Mouse (Mus musculus) lung, embryonic 16.5 days (tissue): ENCODE results near the gene Garnl3. TPM values are rescaled to one million over a fixed set of nuclear protein-coding genes. Genes with fewer than 3 reads are reported as not detected.
"Not testable (repeated sequence)": the region's sequence is repeated elsewhere in the genome, so short reads cannot be mapped to it uniquely, and the experiment has no call there.

Experiments
- ATAC-seq: fragments of 200-750 bp; cut with Nextera tagmentation; 2 replicates; pipeline ENCODE4 v1.8.0; 2017; ENCODE audit warnings: low read depth, mild to moderate bottlenecking, moderate library complexity
- H3K27ac ChIP-seq: fragments of 300-500 bp; sonication (generic); 2 replicates; pipeline ENCODE4 v1.5.1; 2014; ENCODE audit warnings: mild to moderate bottlenecking, control low read depth, low read length
- H3K27me3 ChIP-seq: fragments of 300-500 bp; sonication (generic); 2 replicates; pipeline ENCODE4 v1.6.1; 2014; ENCODE audit warnings: low read depth, low read length, mixed read lengths; ENCODE audit not compliant: control insufficient read depth, insufficient read depth
- H3K36me3 ChIP-seq: fragments of 300-500 bp; sonication (generic); 2 replicates; pipeline ENCODE4 v1.6.1; 2014; ENCODE audit warnings: low read length; ENCODE audit not compliant: control insufficient read depth, insufficient read depth
- H3K4me1 ChIP-seq: fragments of 300-500 bp; sonication (generic); replicated peaks from 2 replicates; pipeline ENCODE4 v1.6.1; 2014; ENCODE audit warnings: low read length, mixed read lengths; ENCODE audit not compliant: control insufficient read depth, insufficient read depth
- H3K4me2 ChIP-seq: fragments of 300-500 bp; sonication (generic); 2 replicates; pipeline ENCODE4 v1.6.1; 2014; ENCODE audit warnings: low read depth, low read length, control low read depth
- H3K4me3 ChIP-seq: fragments of 300-500 bp; sonication (generic); 2 replicates; pipeline ENCODE4 v1.5.1; 2014; ENCODE audit warnings: mild to moderate bottlenecking, low read length, control low read depth
- H3K9ac ChIP-seq: fragments of 300-500 bp; sonication (generic); 2 replicates; pipeline ENCODE4 v1.6.1; 2014; ENCODE audit warnings: low read length, control low read depth
- H3K9me3 ChIP-seq: fragments of 300-500 bp; sonication (generic); 2 replicates; pipeline ENCODE4 v1.6.1; 2016; ENCODE audit warnings: low read length; ENCODE audit not compliant: control insufficient read depth
- WGBS: fragments of 180-500 bp; shearing (Covaris S2); extraction: QIAGEN DNeasy Blood & Tissue Kit; methylation state at CpG from one replicate; pipeline ENCODE4 v1.1.7; 2014; 5-methylcytosine and 5-hydroxymethylcytosine counted together
- polyA plus RNA-seq: library from polyadenylated mRNA; unstranded; fragments of >200 nt; fragmentation: Nextera tagmentation; extraction: Ambion mirVana; gene quantifications from 2 replicates; pipeline ENCODE4 v1.2.1, GENCODE M21; 2015

Gene Garnl3
- polyA plus RNA-seq, 1 experiment from 2014 or later, result 9.3 TPM

GRCm38 (mm10) chr2:33025040-33025439, 106.4 kb downstream of the Garnl3 start:
- H3K9ac ChIP-seq, result no peak overlapping the region
- H3K4me2 ChIP-seq, result no peak overlapping the region
- ATAC-seq, result peak; percentile 54
- no peak overlapping the region for H3K27ac ChIP-seq
- H3K9me3 ChIP-seq, result no peaks in the 10 kb centered on the region
- no peaks in the 10 kb centered on the region for H3K27me3 ChIP-seq
- no peaks in the 10 kb centered on the region for H3K36me3 ChIP-seq
- H3K4me1 ChIP-seq, result no peaks in the 10 kb centered on the region
- WGBS, result 65% methylated on average over 4 of the region's 4 CpGs
- H3K4me3 ChIP-seq, result no peak overlapping the region

GRCm38 (mm10) chr2:33024564-33024963, 106.9 kb downstream of the Garnl3 start:
- ATAC-seq, result peak; percentile 34; the same call in 1 of the 2 replicates
- H3K9me3 ChIP-seq, result no peaks in the 10 kb centered on the region
- H3K4me2 ChIP-seq, result no peak overlapping the region
- no peak overlapping the region; the same call in 1 of the 2 replicates for H3K27ac ChIP-seq
- WGBS, result 67% methylated on average over 10 of the region's 10 CpGs
- no peaks in the 10 kb centered on the region for H3K27me3 ChIP-seq
- H3K36me3 ChIP-seq, result no peaks in the 10 kb centered on the region
- H3K4me3 ChIP-seq, result no peak overlapping the region
- no peaks in the 10 kb centered on the region for H3K4me1 ChIP-seq
- H3K9ac ChIP-seq, result no peak overlapping the region

- Histone ChIP-seq H3K27ac (no peak overlapping the region), H3K27me3 (no peaks in the 10 kb centered on the region), H3K4me1 (no peaks in the 10 kb centered on the region), H3K4me3 (no peak overlapping the region), H3K9me3 (no peaks in the 10 kb centered on the region), H3K9ac (no peak overlapping the region), H3K36me3 (no peaks in the 10 kb centered on the region), H3K4me2 (no peak overlapping the region)
- 77% methylated on average over 6 of the region's 6 CpGs for WGBS
- no peak for ATAC-seq
These were observed 108.6 kb downstream of the Garnl3 start for GRCm38 (mm10) chr2:33022846-33023245.

- Histone ChIP-seq H3K4me2 (no peak overlapping the region), H3K4me3 (no peak overlapping the region), H3K27me3 (no peaks in the 10 kb centered on the region), H3K9ac (no peak overlapping the region), H3K4me1 (no peaks in the 10 kb centered on the region), H3K27ac (no peak overlapping the region), H3K36me3 (no peaks in the 10 kb centered on the region), H3K9me3 (no peaks in the 10 kb centered on the region)
- 6% methylated on average over 6 of the region's 6 CpGs for WGBS
- ATAC-seq, result no peak
These were observed 113.4 kb downstream of the Garnl3 start for GRCm38 (mm10) chr2:33018026-33018425.

GRCm38 (mm10) chr2:33017191-33017590, 114.3 kb downstream of the Garnl3 start:
- ATAC-seq, result no peak
- no peaks in the 10 kb centered on the region for H3K27me3 ChIP-seq
- H3K4me2 ChIP-seq, result no peak overlapping the region
- no peak overlapping the region for H3K27ac ChIP-seq
- WGBS, result 74% methylated on average over 2 of the region's 2 CpGs
- no peaks in the 10 kb centered on the region for H3K9me3 ChIP-seq
- no peaks in the 10 kb centered on the region for H3K36me3 ChIP-seq
- no peaks in the 10 kb centered on the region for H3K4me1 ChIP-seq
- no peak overlapping the region for H3K9ac ChIP-seq
- no peak overlapping the region for H3K4me3 ChIP-seq

- no peaks in the 10 kb centered on the region for H3K4me1 ChIP-seq
- H3K27ac ChIP-seq, result no peak overlapping the region
- no peaks in the 10 kb centered on the region for H3K9me3 ChIP-seq
- no peaks in the 10 kb centered on the region for H3K27me3 ChIP-seq
- H3K4me3 ChIP-seq, result no peak overlapping the region
- no peak overlapping the region for H3K4me2 ChIP-seq
- ATAC-seq, result no peak
- 86% methylated on average over 5 of the region's 5 CpGs for WGBS
- no peak overlapping the region for H3K9ac ChIP-seq
- H3K36me3 ChIP-seq, result no peaks in the 10 kb centered on the region
These were observed 116.6 kb downstream of the Garnl3 start for GRCm38 (mm10) chr2:33014877-33015276.

- not testable (repeated sequence) for ATAC-seq, H3K9me3 ChIP-seq, H3K4me2 ChIP-seq, H3K9ac ChIP-seq, H3K4me3 ChIP-seq, H3K27ac ChIP-seq, H3K4me1 ChIP-seq, H3K27me3 ChIP-seq, H3K36me3 ChIP-seq
- WGBS, result 85% methylated on average over 4 of the region's 4 CpGs
These were observed 122.4 kb downstream of the Garnl3 start for GRCm38 (mm10) chr2:33009055-33009454.

GRCm38 (mm10) chr2:33005041-33005440, 126.4 kb downstream of the Garnl3 start:
- Histone ChIP-seq H3K9me3 (no peaks in the 10 kb centered on the region), H3K4me3 (no peak overlapping the region), H3K4me1 (no peaks in the 10 kb centered on the region), H3K27me3 (no peaks in the 10 kb centered on the region), H3K27ac (no peak overlapping the region), H3K36me3 (no peaks in the 10 kb centered on the region), H3K9ac (no peak overlapping the region), H3K4me2 (no peak overlapping the region)
- no peak for ATAC-seq
- 60% methylated on average over 5 of the region's 5 CpGs for WGBS

GRCm38 (mm10) chr2:33002144-33002543, 129.3 kb downstream of the Garnl3 start:
- Histone ChIP-seq H3K9me3 (no peaks in the 10 kb centered on the region), H3K36me3 (no peaks in the 10 kb centered on the region), H3K4me2 (no peak overlapping the region), H3K27me3 (no peaks in the 10 kb centered on the region), H3K9ac (no peak overlapping the region), H3K4me1 (no peaks in the 10 kb centered on the region), H3K27ac (no peak overlapping the region), H3K4me3 (no peak overlapping the region)
- ATAC-seq, result no peak
- WGBS, result 77% methylated on average over 7 of the region's 7 CpGs

GRCm38 (mm10) chr2:32999752-33000151, 131.7 kb downstream of the Garnl3 start:
- WGBS, result 86% methylated on average over 2 of the region's 2 CpGs
- no peak for ATAC-seq
- H3K4me2 ChIP-seq, result no peak overlapping the region
- H3K4me1 ChIP-seq, result no peaks in the 10 kb centered on the region
- H3K4me3 ChIP-seq, result no peak overlapping the region
- no peaks in the 10 kb centered on the region for H3K36me3 ChIP-seq
- no peak overlapping the region for H3K9ac ChIP-seq
- no peak overlapping the region for H3K27ac ChIP-seq
- no peaks in the 10 kb centered on the region for H3K27me3 ChIP-seq
- no peaks in the 10 kb centered on the region for H3K9me3 ChIP-seq
